Mouse (Mus musculus): Measurements from ENCODE around the gene Efnb3. TPM values are rescaled to one million over a fixed set of nuclear protein-coding genes. Genes with fewer than 3 reads are reported as not detected.

Efnb3 gene
- polyA plus RNA-seq, 1 experiment from 2014 or later = 4.6 TPM

DNA sequence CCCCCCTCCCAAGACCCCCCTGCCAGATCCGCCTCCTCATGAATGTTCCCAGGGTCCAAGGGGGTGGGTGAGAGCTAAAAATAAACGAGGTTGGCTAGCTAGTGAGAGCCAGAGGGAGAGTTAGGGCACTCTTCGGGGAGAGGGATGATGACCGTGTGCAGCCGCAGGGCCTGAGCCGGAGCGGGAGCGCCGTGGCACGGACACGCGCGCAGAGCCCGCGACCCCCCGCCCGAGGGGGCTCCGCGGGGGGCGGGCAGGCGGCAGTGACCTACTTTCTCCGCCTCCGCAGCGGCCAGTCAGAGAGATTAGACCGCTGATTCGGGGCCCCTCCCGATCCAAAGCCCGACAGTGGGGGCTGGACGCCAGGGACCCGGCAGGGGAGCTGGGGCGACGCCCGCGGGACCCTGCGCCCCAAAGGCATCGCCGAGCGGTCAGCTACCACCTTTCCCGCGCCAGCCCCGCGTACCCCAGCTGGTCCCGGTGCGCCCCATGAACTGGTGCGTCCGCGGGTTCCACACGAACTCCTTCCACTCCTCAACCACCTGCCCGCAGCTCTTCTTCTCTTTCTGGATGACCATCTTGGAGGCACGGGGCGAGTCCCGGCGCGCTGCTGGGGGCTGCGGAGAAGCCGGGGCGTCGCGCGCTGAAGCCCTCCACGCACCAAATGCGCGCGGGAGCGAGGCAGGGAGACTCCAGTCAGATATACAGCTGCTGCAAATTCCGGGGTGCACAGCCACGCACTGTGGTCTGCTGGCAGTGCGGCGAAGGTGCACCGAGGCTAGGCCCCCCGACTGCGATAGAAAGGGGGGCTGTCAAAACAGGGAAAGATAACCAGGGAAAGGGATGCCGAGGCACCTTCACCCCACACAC lies 45.0 kb upstream of the Efnb3 start:
- Histone ChIP-seq H3K36me3 (ENCODE audit: control insufficient read depth, insufficient read depth) (no peaks in the 10 kb centered on the region), H3K9me3 (ENCODE audit: control insufficient read depth) (no peaks in the 10 kb centered on the region), H3K27me3 (replicated peaks; ENCODE audit: control insufficient read depth, insufficient read depth, low read length) (peaks cover 21% of the 10 kb centered on the region), H3K9ac (ENCODE audit: low read depth, low read length) (peak overlapping the region; percentile 60), H3K27ac (ENCODE audit: low read depth, low read length) (no peak overlapping the region), H3K4me3 (ENCODE audit: low read depth, low read length) (peak overlapping the region; percentile 57), H3K4me2 (replicated peaks; ENCODE audit: low read depth) (peak overlapping the region; percentile 92), H3K4me1 (replicated peaks; ENCODE audit: control insufficient read depth, insufficient read depth, low read length) (0 out of 2 replicates have a peak, but pooled peaks cover 14% of the 10 kb centered on the region)
- no peak for TF ChIP-seq CTCF (IDR thresholded peaks at IDR 0.05; ENCODE audit: low read depth)
- 0 out of 2 replicates have a peak, but pooled peaks have one; percentile 14 for ATAC-seq
- under 1% methylated on average over 67 of the region's 73 CpGs for WGBS

- no peak for TF ChIP-seq CTCF (IDR thresholded peaks at IDR 0.05; ENCODE audit: low read depth)
- Histone ChIP-seq H3K9ac (ENCODE audit: low read depth, low read length) (peak overlapping the region; percentile 60; the same call in 1 of the 2 replicates), H3K27me3 (replicated peaks; ENCODE audit: control insufficient read depth, insufficient read depth, low read length) (peaks cover 21% of the 10 kb centered on the region), H3K4me2 (replicated peaks; ENCODE audit: low read depth) (peak overlapping the region; percentile 92), H3K4me1 (replicated peaks; ENCODE audit: control insufficient read depth, insufficient read depth, low read length) (0 out of 2 replicates have a peak, but pooled peaks cover 14% of the 10 kb centered on the region), H3K27ac (ENCODE audit: low read depth, low read length) (no peak overlapping the region), H3K9me3 (ENCODE audit: control insufficient read depth) (no peaks in the 10 kb centered on the region), H3K4me3 (ENCODE audit: low read depth, low read length) (peak overlapping the region; percentile 57), H3K36me3 (ENCODE audit: control insufficient read depth, insufficient read depth) (no peaks in the 10 kb centered on the region)
- 56% methylated on average over 3 of the region's 3 CpGs for WGBS
- ATAC-seq = no peak
Measured at GRCm38 (mm10) chr11:69604347-69604746, 44.3 kb upstream of the Efnb3 start.

DNA sequence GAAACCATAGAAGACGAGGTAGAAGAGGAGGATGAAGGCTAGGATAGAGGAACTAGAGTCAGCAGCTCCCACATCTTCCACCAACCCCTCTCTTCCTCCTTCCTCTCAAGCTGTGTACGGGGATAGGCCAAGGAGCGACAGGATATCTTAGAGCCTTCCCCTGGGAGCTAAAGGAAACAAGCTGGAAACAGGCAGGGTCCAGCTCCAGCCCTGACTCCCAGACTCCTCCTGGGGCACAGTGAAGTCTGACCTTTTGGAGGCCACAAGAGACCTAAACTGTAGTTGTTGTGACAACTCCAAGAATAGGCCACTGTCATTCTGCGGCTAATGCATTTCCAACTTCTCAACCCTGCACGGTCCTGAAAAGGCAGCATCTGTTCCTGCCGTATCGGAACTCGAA lies 43.5 kb upstream of the Efnb3 start:
- Histone ChIP-seq H3K4me1 (replicated peaks; ENCODE audit: control insufficient read depth, insufficient read depth, low read length) (0 out of 2 replicates have a peak, but pooled peaks cover 14% of the 10 kb centered on the region), H3K4me3 (ENCODE audit: low read depth, low read length) (no peak overlapping the region), H3K27me3 (replicated peaks; ENCODE audit: control insufficient read depth, insufficient read depth, low read length) (peaks cover 21% of the 10 kb centered on the region), H3K36me3 (ENCODE audit: control insufficient read depth, insufficient read depth) (no peaks in the 10 kb centered on the region), H3K4me2 (replicated peaks; ENCODE audit: low read depth) (no peak overlapping the region), H3K27ac (ENCODE audit: low read depth, low read length) (no peak overlapping the region), H3K9ac (ENCODE audit: low read depth, low read length) (no peak overlapping the region), H3K9me3 (ENCODE audit: control insufficient read depth) (no peaks in the 10 kb centered on the region)
- no peak for ATAC-seq
- TF ChIP-seq CTCF (IDR thresholded peaks at IDR 0.05; ENCODE audit: low read depth) = no peak
- WGBS = 78% methylated on average over 8 of the region's 8 CpGs

DNA sequence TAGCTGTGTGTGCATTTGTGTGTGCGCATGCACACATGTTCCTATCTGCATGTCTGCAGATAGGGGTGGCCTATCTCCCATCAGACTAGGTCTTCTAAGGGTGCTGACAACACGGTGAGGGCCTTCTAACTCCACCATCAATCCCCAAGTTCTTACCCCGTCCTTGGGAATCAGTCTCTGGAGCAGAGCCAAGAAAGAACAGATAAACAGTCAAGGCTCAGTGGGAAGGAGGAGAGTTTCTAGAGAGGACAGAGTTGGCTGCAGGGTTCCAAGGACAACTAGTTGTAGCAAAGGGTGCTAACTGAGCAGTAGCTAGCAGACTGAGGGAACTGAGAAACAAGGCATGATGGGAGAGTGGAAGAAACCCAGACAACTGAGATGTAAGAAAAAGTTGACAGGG lies 41.8 kb upstream of the Efnb3 start:
- Histone ChIP-seq H3K9ac (ENCODE audit: low read depth, low read length) (no peak overlapping the region), H3K27me3 (replicated peaks; ENCODE audit: control insufficient read depth, insufficient read depth, low read length) (peaks cover 21% of the 10 kb centered on the region), H3K9me3 (ENCODE audit: control insufficient read depth) (no peaks in the 10 kb centered on the region), H3K36me3 (ENCODE audit: control insufficient read depth, insufficient read depth) (no peaks in the 10 kb centered on the region), H3K4me1 (replicated peaks; ENCODE audit: control insufficient read depth, insufficient read depth, low read length) (0 out of 2 replicates have a peak, but pooled peaks cover 14% of the 10 kb centered on the region), H3K4me3 (ENCODE audit: low read depth, low read length) (no peak overlapping the region), H3K27ac (ENCODE audit: low read depth, low read length) (no peak overlapping the region), H3K4me2 (replicated peaks; ENCODE audit: low read depth) (no peak overlapping the region)
- WGBS = 47% methylated on average over 3 of the region's 3 CpGs
- ATAC-seq = no peak
- no peak for TF ChIP-seq CTCF (IDR thresholded peaks at IDR 0.05; ENCODE audit: low read depth)

GRCm38 (mm10) chr11:69600098-69600497 lies 40.1 kb upstream of the Efnb3 start:
- peak overlapping the region; percentile 17; the same call in 1 of the 2 replicates for H3K4me2 ChIP-seq (replicated peaks; ENCODE audit: low read depth)
- H3K4me1 ChIP-seq (replicated peaks; ENCODE audit: control insufficient read depth, insufficient read depth, low read length) = 0 out of 2 replicates have a peak, but pooled peaks cover 7% of the 10 kb centered on the region
- H3K36me3 ChIP-seq (ENCODE audit: control insufficient read depth, insufficient read depth) = no peaks in the 10 kb centered on the region
- no peak for ATAC-seq
- WGBS = 22% methylated on average over 6 of the region's 6 CpGs
- no peak overlapping the region for H3K9ac ChIP-seq (ENCODE audit: low read depth, low read length)
- H3K9me3 ChIP-seq (ENCODE audit: control insufficient read depth) = no peaks in the 10 kb centered on the region
- no peak overlapping the region for H3K4me3 ChIP-seq (ENCODE audit: low read depth, low read length)
- peaks cover 14% of the 10 kb centered on the region for H3K27me3 ChIP-seq (replicated peaks; ENCODE audit: control insufficient read depth, insufficient read depth, low read length)
- TF ChIP-seq CTCF (IDR thresholded peaks at IDR 0.05; ENCODE audit: low read depth) = no peak
- peak overlapping the region; percentile 50; the same call in 1 of the 2 replicates for H3K27ac ChIP-seq (ENCODE audit: low read depth, low read length)

- WGBS = 14% methylated on average over 9 of the region's 9 CpGs
- H3K9ac ChIP-seq (ENCODE audit: low read depth, low read length) = no peak overlapping the region
- H3K27me3 ChIP-seq (replicated peaks; ENCODE audit: control insufficient read depth, insufficient read depth, low read length) = peaks cover 8% of the 10 kb centered on the region; the same call in 1 of the 2 replicates
- H3K36me3 ChIP-seq (ENCODE audit: control insufficient read depth, insufficient read depth) = no peaks in the 10 kb centered on the region
- no peaks in the 10 kb centered on the region for H3K9me3 ChIP-seq (ENCODE audit: control insufficient read depth)
- H3K4me3 ChIP-seq (ENCODE audit: low read depth, low read length) = no peak overlapping the region
- H3K4me2 ChIP-seq (replicated peaks; ENCODE audit: low read depth) = 0 out of 2 replicates have a peak overlapping the region, but pooled peaks have one; percentile 17
- no peak overlapping the region for H3K27ac ChIP-seq (ENCODE audit: low read depth, low read length)
- ATAC-seq = no peak
- 0 out of 2 replicates have a peak, but pooled peaks cover 4% of the 10 kb centered on the region for H3K4me1 ChIP-seq (replicated peaks; ENCODE audit: control insufficient read depth, insufficient read depth, low read length)
- TF ChIP-seq CTCF (IDR thresholded peaks at IDR 0.05; ENCODE audit: low read depth) = no peak; the same call in 1 of the 2 replicates
Measured at GRCm38 (mm10) chr11:69599436-69599835, 39.4 kb upstream of the Efnb3 start.

Measured in intestine, postnatal 0 days (tissue).